Mouse (Mus musculus): ENCODE measurements around the gene Vrk1.
A peak's percentile ranks its signal among the peaks of the same experiment; 100 is the strongest.

Vrk1 gene

GRCm38 (mm10) chr12:106001775-106002174, 8.3 kb upstream of the Vrk1 start:
- DNase-seq (ENCODE audit: low spot score) = no peak

- DNase-seq (ENCODE audit: low spot score) = no peak
Measured at GRCm38 (mm10) chr12:106004719-106005118, 5.3 kb upstream of the Vrk1 start.

- DNase-seq (ENCODE audit: low spot score) = peak; percentile 59
Measured at GRCm38 (mm10) chr12:106006218-106006617, 3.8 kb upstream of the Vrk1 start.

GRCm38 (mm10) chr12:106008348-106009050, 1.5 kb upstream of the Vrk1 start:
- no peak for DNase-seq (ENCODE audit: low spot score)

GRCm38 (mm10) chr12:106009122-106009870, 732 bp upstream of the Vrk1 start:
- DNase-seq (ENCODE audit: low spot score) = no peak

GRCm38 (mm10) chr12:106012161-106012560, 2.1 kb downstream of the Vrk1 start:
- no peak for DNase-seq (ENCODE audit: low spot score)

GRCm38 (mm10) chr12:106016265-106017012, 6.4 kb downstream of the Vrk1 start:
- DNase-seq (ENCODE audit: low spot score) = no peak

- no peak for DNase-seq (ENCODE audit: low spot score)
Measured at GRCm38 (mm10) chr12:106020063-106020462, 10.0 kb downstream of the Vrk1 start.

GRCm38 (mm10) chr12:106023652-106024051, 13.6 kb downstream of the Vrk1 start:
- no peak for DNase-seq (ENCODE audit: low spot score)

GRCm38 (mm10) chr12:106025416-106025815, 15.4 kb downstream of the Vrk1 start:
- peak; percentile 70 for DNase-seq (ENCODE audit: low spot score)

- peak; percentile 81 for DNase-seq (ENCODE audit: low spot score)
Measured at GRCm38 (mm10) chr12:106026385-106027134, 16.5 kb downstream of the Vrk1 start.

- peak; percentile 63 for DNase-seq (ENCODE audit: low spot score)
Measured at GRCm38 (mm10) chr12:106027372-106027771, 17.3 kb downstream of the Vrk1 start.

- no peak for DNase-seq (ENCODE audit: low spot score)
Measured at GRCm38 (mm10) chr12:106029582-106029981, 19.6 kb downstream of the Vrk1 start.

- DNase-seq (ENCODE audit: low spot score) = no peak
Measured at GRCm38 (mm10) chr12:106030146-106030745, 20.2 kb downstream of the Vrk1 start.

- no peak for DNase-seq (ENCODE audit: low spot score)
Measured at GRCm38 (mm10) chr12:106030796-106031195, 20.8 kb downstream of the Vrk1 start.

- DNase-seq (ENCODE audit: low spot score) = no peak
Measured at GRCm38 (mm10) chr12:106031916-106032315, 21.9 kb downstream of the Vrk1 start.

- no peak for DNase-seq (ENCODE audit: low spot score)
Measured at GRCm38 (mm10) chr12:106032361-106032760, 22.3 kb downstream of the Vrk1 start.

- no peak for DNase-seq (ENCODE audit: low spot score)
Measured at GRCm38 (mm10) chr12:106034267-106034666, 24.2 kb downstream of the Vrk1 start.

GRCm38 (mm10) chr12:106034761-106035160, 24.7 kb downstream of the Vrk1 start:
- DNase-seq (ENCODE audit: low spot score) = no peak

GRCm38 (mm10) chr12:106040259-106040658, 30.2 kb downstream of the Vrk1 start:
- DNase-seq (ENCODE audit: low spot score) = no peak

GRCm38 (mm10) chr12:106046143-106046795, 36.2 kb downstream of the Vrk1 start:
- no peak for DNase-seq (ENCODE audit: low spot score)
